In genomic region chr16:50010532-50010971, GRCm38 (mm10) we compare ENCODE assay signal across 7 mouse cellular contexts.
A peak's percentile ranks its signal among the peaks of the same experiment; 100 is the strongest.
DNase-seq lines count a peak whose midpoint lies in the region; ATAC-seq lines count a peak whose summit lies in the region.

No protein-coding gene starts in this region.

- intact Hi-C loops in left cerebral cortex, postnatal 25 days (cut with DNase I) = loop anchor here (5.0 kb wide), 1 partner anchor 43 kb away; no protein-coding TSS in a partner anchor

- ATAC-seq in frontal cortex, adult (ENCODE audit: low TSS enrichment) = peak; percentile 70

- DNase-seq in Muller cell, postnatal 12 days (ENCODE audit: inconsistent ontology term) = peak; percentile 80
- DNase-seq in adrenal gland, adult 18-20 months (ENCODE audit: low spot score in 2 of 2) = peak; percentile 24 to 57
- peak; percentile 28 for DNase-seq in kidney, adult 18-20 months
- DNase-seq in left cerebral cortex, postnatal 25 days (ENCODE audit: low spot score in 2 of 2) = peak; percentile 14 to 52
- DNase-seq in testis, postnatal 14 days (ENCODE audit: low spot score) = peak; percentile 40
- no peak for DNase-seq in thymus, postnatal 4 days
